Mouse (Mus musculus) stomach, embryonic 14.5 days (tissue): ENCODE results near the gene Abca13. TPM values are rescaled to one million over a fixed set of nuclear protein-coding genes. Genes with fewer than 3 reads are reported as not detected.

Experiments
- ATAC-seq: fragments of 200-750 bp; cut with Nextera tagmentation; 2 replicates; pipeline ENCODE4 v1.8.0; 2017; ENCODE audit warnings: low read depth, moderate TSS enrichment; ENCODE audit not compliant: insufficient number of reproducible peaks, insufficient read depth, low FRiP score
- H3K27ac ChIP-seq: fragments of 300-500 bp; sonication (generic); 2 replicates; pipeline ENCODE4 v1.5.1; 2014; ENCODE audit warnings: mild to moderate bottlenecking, low read length, moderate library complexity, mixed read lengths
- H3K27me3 ChIP-seq: fragments of 300-500 bp; sonication (generic); 2 replicates; pipeline ENCODE4 v1.6.1; 2014; ENCODE audit warnings: low read length, control low read depth, mixed read lengths; ENCODE audit not compliant: control insufficient read depth, insufficient read depth
- H3K36me3 ChIP-seq: fragments of 300-500 bp; sonication (generic); 2 replicates; pipeline ENCODE4 v1.6.1; 2014; ENCODE audit warnings: mild to moderate bottlenecking, control low read depth, low read length, moderate library complexity, mixed read lengths; ENCODE audit not compliant: control insufficient read depth, insufficient read depth
- H3K4me1 ChIP-seq: fragments of 300-500 bp; sonication (generic); 2 replicates; pipeline ENCODE4 v1.6.1; 2014; ENCODE audit warnings: low read length, control low read depth, mixed read lengths; ENCODE audit not compliant: control insufficient read depth, insufficient read depth
- H3K4me2 ChIP-seq: fragments of 300-500 bp; sonication (generic); replicated peaks from 2 replicates; pipeline ENCODE4 v1.6.1; 2014; ENCODE audit warnings: low read depth, low read length, control low read depth
- H3K4me3 ChIP-seq: fragments of 300-500 bp; sonication (generic); 2 replicates; pipeline ENCODE4 v1.5.1; 2014; ENCODE audit warnings: low read depth, low read length, control low read depth
- H3K9ac ChIP-seq: fragments of 300-500 bp; sonication (generic); replicated peaks from 2 replicates; pipeline ENCODE4 v1.6.1; 2014; ENCODE audit warnings: low read depth, mild to moderate bottlenecking, control low read depth, low read length, moderate library complexity, mixed read lengths
- H3K9me3 ChIP-seq: fragments of 300-500 bp; sonication (generic); 2 replicates; pipeline ENCODE4 v1.6.1; 2016; ENCODE audit warnings: low read depth, low read length, control low read depth; ENCODE audit not compliant: control insufficient read depth
- WGBS: fragments of 180-500 bp; shearing (Covaris S2); extraction: QIAGEN DNeasy Blood & Tissue Kit; methylation state at CpG from one replicate; pipeline ENCODE4 v1.1.7; 2014; 5-methylcytosine and 5-hydroxymethylcytosine counted together
- polyA plus RNA-seq: library from polyadenylated mRNA; unstranded; fragments of >200 nt; fragmentation: Nextera tagmentation; extraction: Ambion mirVana; gene quantifications from 2 replicates; pipeline ENCODE4 v1.2.1, GENCODE M21; 2014

Gene Abca13
- polyA plus RNA-seq, 1 experiment from 2014 or later = 0.03 TPM

DNA sequence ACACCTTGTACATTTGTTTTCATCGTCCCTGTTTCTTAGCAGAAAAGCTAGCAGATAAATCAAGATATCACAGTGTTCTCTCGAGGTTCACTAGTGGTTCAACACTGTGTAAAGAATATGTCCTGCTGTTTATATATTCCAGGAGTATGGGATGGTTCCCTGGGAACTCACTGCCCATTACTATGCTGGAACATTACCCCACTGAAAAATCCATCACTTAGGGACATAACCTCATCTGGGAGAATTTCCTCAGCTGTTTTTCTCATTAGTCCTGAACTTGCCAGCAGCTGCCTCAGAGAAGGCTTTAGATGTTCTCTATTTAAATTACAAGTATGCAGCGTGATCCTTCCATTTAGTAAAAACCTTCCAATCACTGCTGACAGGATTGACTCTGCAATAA, 513.4 kb downstream of the Abca13 start:
- WGBS = 35% methylated on average over 3 of the region's 3 CpGs
- Histone ChIP-seq H3K27ac (no peak overlapping the region), H3K9ac (no peak overlapping the region), H3K4me1 (no peaks in the 10 kb centered on the region), H3K27me3 (no peaks in the 10 kb centered on the region), H3K9me3 (no peaks in the 10 kb centered on the region), H3K4me3 (no peak overlapping the region), H3K4me2 (no peak overlapping the region), H3K36me3 (no peaks in the 10 kb centered on the region)
- no peak for ATAC-seq

DNA sequence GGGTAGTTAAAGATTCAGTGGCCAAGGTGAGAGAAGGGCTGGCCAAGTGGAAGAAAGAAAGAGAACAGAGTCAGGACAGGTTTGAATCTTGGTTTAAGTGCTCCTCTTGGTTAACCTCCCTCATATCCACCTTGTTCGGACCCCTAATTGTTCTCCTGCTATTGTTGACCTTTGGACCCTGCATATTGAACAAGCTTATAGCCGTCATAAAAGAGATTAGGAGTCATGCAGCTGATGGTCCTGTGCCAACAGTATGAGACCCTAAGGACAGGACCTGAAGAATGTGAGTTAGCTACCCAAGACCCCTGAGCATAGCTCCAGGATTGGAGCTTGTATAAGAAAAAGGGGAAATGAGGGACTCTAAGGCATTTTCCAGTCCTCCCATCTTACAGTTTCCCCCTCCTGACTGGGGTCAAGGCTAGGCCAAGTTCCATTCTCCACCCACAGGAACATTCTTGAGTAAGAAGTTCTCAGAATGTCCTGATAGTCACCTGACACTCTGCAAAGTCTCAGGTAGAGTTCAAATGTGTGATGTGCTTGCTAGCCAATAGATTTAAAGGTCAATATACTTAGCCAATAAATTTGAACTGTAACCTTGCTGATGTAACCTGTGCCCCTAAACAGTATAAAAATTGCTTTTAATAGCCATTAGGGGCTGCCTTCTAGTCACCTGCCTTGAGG, 536.2 kb downstream of the Abca13 start:
- no peak overlapping the region for H3K27ac ChIP-seq
- H3K4me3 ChIP-seq = no peak overlapping the region
- H3K9me3 ChIP-seq = no peaks in the 10 kb centered on the region
- H3K9ac ChIP-seq = no peak overlapping the region
- H3K4me2 ChIP-seq = no peak overlapping the region
- WGBS = 55% methylated on average over 2 of the region's 2 CpGs
- no peaks in the 10 kb centered on the region for H3K4me1 ChIP-seq
- ATAC-seq = no peak
- no peaks in the 10 kb centered on the region for H3K27me3 ChIP-seq
- no peaks in the 10 kb centered on the region for H3K36me3 ChIP-seq

- Histone ChIP-seq H3K4me3 (no peak overlapping the region), H3K4me2 (no peak overlapping the region), H3K9ac (no peak overlapping the region), H3K36me3 (no peaks in the 10 kb centered on the region), H3K4me1 (no peaks in the 10 kb centered on the region), H3K9me3 (no peaks in the 10 kb centered on the region), H3K27me3 (no peaks in the 10 kb centered on the region), H3K27ac (no peak overlapping the region)
- no peak for ATAC-seq
- 71% methylated on average over 1 of the region's 1 CpGs for WGBS
Measured at GRCm38 (mm10) chr11:9731300-9731699, 539.6 kb downstream of the Abca13 start.

Other genes with a start within 250 kb of the Abca13 start
- 0.07 and 0.09 TPM in 2 replicates for gene Pkd1l1, start 218.7 kb upstream of the Abca13 start, polyA plus RNA-seq
- gene Hus1, start 180.8 kb upstream of the Abca13 start, polyA plus RNA-seq = 20.3 and 23.1 TPM in 2 replicates
- gene Gm11992, start 143.3 kb upstream of the Abca13 start, polyA plus RNA-seq = 0.88 and 1.2 TPM in 2 replicates
- 0.21 and 0.22 TPM in 2 replicates for gene Sun3, start 143.0 kb upstream of the Abca13 start, polyA plus RNA-seq
- 6.0 and 8.3 TPM in 2 replicates for gene Upp1, start 73.8 kb upstream of the Abca13 start, polyA plus RNA-seq